Mouse (Mus musculus) kidney, adult 2 months (tissue): Measurements from ENCODE around the gene Gm17387.

Source experiments
- CTCF ChIP-seq: fragments of 200-500 bp; conservative IDR thresholded peaks from 2 replicates; pipeline ENCODE4 v1.5.1; 2011; ENCODE audit warnings: low read depth, mild to moderate bottlenecking, control low read depth, low read length, moderate library complexity, mixed read lengths; ENCODE audit not compliant: insufficient read depth, insufficient read length
- POLR2A ChIP-seq: fragments of 200-500 bp; IDR thresholded peaks from one replicate; pipeline ENCODE4 v1.6.1; 2011; ENCODE audit warnings: low read depth, low read length, control low read depth

DNA sequence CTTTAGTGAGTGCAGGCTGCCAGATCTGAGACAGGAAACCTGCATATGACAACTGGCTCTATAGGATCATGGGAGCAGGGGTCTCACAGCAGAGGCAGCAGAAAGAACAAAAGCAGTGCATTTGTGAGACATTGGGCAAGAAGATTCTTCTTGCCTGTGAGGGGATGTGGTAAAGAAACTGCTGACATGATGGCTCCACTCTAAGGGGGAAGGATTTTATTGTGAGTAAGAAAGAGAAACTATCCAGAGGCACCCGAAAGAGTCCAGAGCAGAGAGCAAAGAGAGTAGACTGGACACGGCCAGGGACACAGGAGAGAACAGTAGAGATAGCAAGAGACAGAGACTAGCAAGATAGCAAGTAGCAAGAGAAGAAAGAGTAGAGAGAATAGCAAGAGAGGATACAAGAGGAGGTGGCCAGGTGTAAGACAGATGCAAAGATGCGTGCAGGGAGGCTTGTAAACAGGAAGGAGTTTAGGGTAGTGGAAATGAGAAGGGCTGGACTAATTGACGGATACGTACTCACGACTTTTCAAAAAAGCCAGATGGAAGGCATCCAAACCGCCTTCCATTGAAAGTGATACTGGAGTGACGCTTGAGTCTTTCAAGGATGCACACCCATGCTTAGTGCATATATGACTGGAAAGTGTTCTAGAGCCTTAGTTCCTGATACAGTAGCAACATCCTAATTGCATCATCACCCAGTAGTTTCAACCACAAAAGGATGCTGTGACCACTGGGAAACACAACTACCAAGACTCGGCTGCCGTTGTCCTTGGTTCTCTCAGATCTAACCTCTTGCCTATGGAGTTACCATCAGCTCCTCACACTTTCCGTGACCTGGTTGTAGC is 29.9 kb upstream of the Gm17387 start:
- TF ChIP-seq POLR2A (no peak), CTCF (no peak)
